In the genomic region with DNA sequence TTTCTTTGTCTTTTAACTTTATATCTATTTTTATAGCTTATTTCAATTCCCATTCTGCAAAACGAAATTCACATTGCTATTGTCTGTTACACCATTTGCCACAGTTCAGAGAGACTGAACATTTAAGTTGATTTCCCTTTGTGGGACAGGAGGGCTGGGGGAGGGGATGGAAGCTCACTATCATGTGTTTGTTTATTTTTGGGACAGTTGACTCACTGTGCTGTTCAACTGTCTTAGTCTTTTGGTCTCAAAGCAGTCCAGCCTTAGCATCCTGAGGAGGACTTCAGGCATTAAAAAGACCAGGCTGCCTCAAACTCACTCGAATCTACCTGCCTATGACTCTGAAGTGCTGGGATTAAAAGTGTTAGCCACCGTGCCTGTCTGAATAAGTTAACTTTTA, we compare ENCODE assay signal across 1 mouse cellular context.
TF ChIP-seq lines count a peak whose summit lies in the region.

No protein-coding gene starts in this region.

TF ChIP-seq in CH12.LX, 34 proteins besides CTCF, POLR2A, EP300 and RAD21 (continued from another document):
- TF ChIP-seq BHLHE40 (IDR thresholded peaks at IDR 0.05; ENCODE audit: low read depth, low read length) (no peak), USF2 (conservative IDR thresholded peaks at IDR 0.05; ENCODE audit: low read depth, low read length) (no peak), ETS1 (conservative IDR thresholded peaks at IDR 0.05; ENCODE audit: low read depth, low read length) (peak; percentile 37; the same call in 1 of the 2 replicates), KAT2A (IDR thresholded peaks at IDR 0.05; ENCODE audit: insufficient replicate concordance, low read length) (no peak), MXI1 (IDR thresholded peaks at IDR 0.05; ENCODE audit: low read depth, low read length) (no peak; the same call in 1 of the 2 replicates), JUND (conservative IDR thresholded peaks at IDR 0.05; ENCODE audit: low read depth, low read length) (no peak), MYC (IDR thresholded peaks at IDR 0.05; ENCODE audit: low read depth, low read length) (0 out of 2 replicates have a peak, but pooled peaks have one; percentile 29), ZNF384 (IDR thresholded peaks at IDR 0.05; ENCODE audit: low read depth, low read length) (no peak), ZMIZ1 (IDR thresholded peaks at IDR 0.05; ENCODE audit: low read depth, low read length) (no peak)
TF ChIP-seq in CH12.LX: peak in this region for 5.
